Mouse (Mus musculus) kidney, adult 2 months (tissue): ENCODE measurements around the gene Nmt1. TPM values are rescaled to one million over a fixed set of nuclear protein-coding genes. Genes with fewer than 3 reads are reported as not detected.

Experiments
- DNase-seq: peaks from one replicate; pipeline ENCODE4 v3.0.0; 2021
- H3K27ac ChIP-seq: fragments of 200-500 bp; 2 replicates; pipeline ENCODE4 v1.5.1; 2012; ENCODE audit warnings: low read depth, low read length, control low read depth, inconsistent platforms; ENCODE audit not compliant: insufficient read depth
- H3K27me3 ChIP-seq: fragments of 200-500 bp; replicated peaks from 2 replicates; pipeline ENCODE4 v1.6.1; 2012; ENCODE audit warnings: mild to moderate bottlenecking, moderate library complexity, low read length, inconsistent platforms; ENCODE audit not compliant: control insufficient read depth, insufficient read depth
- H3K36me3 ChIP-seq: fragments of 200-500 bp; 2 replicates; pipeline ENCODE4 v1.6.1; 2012; ENCODE audit warnings: mild to moderate bottlenecking, moderate library complexity, low read length, inconsistent platforms; ENCODE audit not compliant: control insufficient read depth, insufficient read depth
- H3K4me1 ChIP-seq: fragments of 200-500 bp; 2 replicates; pipeline ENCODE4 v1.6.1; 2011; ENCODE audit warnings: low read length; ENCODE audit not compliant: control insufficient read depth, insufficient read depth
- H3K4me3 ChIP-seq: fragments of 200-500 bp; 2 replicates; pipeline ENCODE4 v1.5.1; 2011; ENCODE audit warnings: mild to moderate bottlenecking, low read depth, low read length, control low read depth; ENCODE audit not compliant: insufficient read depth
- CTCF ChIP-seq: fragments of 200-500 bp; conservative IDR thresholded peaks from 2 replicates; pipeline ENCODE4 v1.5.1; 2011; ENCODE audit warnings: low read depth, mild to moderate bottlenecking, control low read depth, low read length, moderate library complexity, mixed read lengths; ENCODE audit not compliant: insufficient read depth, insufficient read length
- POLR2A ChIP-seq: fragments of 200-500 bp; IDR thresholded peaks from one replicate; pipeline ENCODE4 v1.6.1; 2011; ENCODE audit warnings: low read depth, low read length, control low read depth
- WGBS: fragments of 180-500 bp; shearing (Covaris S2); methylation state at CpG from one replicate; pipeline ENCODE4 v1.1.7; 2018; 5-methylcytosine and 5-hydroxymethylcytosine counted together
- polyA plus RNA-seq: library from polyadenylated mRNA; depleted of rRNA; stranded (reverse); fragments of >200 nt; gene quantifications from 2 replicates; pipeline ENCODE4 v1.2.3, GENCODE M21; 2012; rRNA removed

The Nmt1 gene
- 45.3 and 49.7 TPM in 2 replicates for polyA plus RNA-seq

DNA sequence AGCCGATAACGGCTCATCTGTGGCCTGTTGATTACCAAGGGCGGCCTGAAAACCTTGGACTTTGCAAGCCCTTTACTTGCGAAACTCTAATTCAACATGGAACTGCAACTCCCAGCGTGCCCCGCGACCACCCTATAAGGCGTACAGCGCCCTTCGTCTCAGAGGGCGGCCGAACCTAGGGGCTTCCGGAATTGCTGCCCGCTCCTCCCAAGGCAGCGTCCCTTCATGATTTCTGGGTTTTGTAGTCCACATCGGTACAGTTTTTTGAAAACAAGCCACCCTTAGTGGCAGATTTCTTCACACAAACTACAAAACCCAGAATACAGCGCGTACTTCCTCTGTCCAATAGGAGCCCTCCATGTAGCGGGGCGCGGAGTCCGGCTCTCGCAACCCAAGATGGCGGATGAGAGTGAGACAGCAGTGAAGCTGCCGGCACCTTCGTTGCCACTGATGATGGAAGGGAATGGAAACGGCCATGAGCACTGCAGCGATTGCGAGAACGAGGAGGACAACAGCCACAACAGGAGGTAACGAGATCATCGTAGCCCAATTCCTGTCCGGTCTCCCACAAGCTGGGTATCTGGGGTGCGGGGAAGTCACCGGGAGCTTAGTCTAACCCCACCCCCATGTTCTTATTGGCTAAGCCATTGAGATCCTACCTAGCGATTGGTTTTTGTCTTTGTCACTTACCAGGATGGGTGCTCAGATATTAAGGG is at the start of gene Nmt1, which contains the start of gene Dcakd:
Gene Nmt1 (plus strand): TSS at position 15 of the 716 bp plus-strand sequence.
Gene Dcakd (minus strand): TSS at position 158 of the 716 bp plus-strand sequence.
- DNase-seq: peak; percentile 99
- TF ChIP-seq CTCF (no peak), POLR2A (peak; percentile 78)
- WGBS: under 1% methylated on average over 36 of the region's 36 CpGs
- peaks cover 8% of the 10 kb centered on the region; the same call in 1 of the 2 replicates for H3K4me1 ChIP-seq
- H3K27me3 ChIP-seq: no peaks in the 10 kb centered on the region
- peak within 1 kb of the TSS; percentile 94 for H3K4me3 ChIP-seq
- peak within 1 kb of the TSS; percentile 96 for H3K27ac ChIP-seq
- H3K36me3 ChIP-seq: no peaks in the 10 kb centered on the region

DNA sequence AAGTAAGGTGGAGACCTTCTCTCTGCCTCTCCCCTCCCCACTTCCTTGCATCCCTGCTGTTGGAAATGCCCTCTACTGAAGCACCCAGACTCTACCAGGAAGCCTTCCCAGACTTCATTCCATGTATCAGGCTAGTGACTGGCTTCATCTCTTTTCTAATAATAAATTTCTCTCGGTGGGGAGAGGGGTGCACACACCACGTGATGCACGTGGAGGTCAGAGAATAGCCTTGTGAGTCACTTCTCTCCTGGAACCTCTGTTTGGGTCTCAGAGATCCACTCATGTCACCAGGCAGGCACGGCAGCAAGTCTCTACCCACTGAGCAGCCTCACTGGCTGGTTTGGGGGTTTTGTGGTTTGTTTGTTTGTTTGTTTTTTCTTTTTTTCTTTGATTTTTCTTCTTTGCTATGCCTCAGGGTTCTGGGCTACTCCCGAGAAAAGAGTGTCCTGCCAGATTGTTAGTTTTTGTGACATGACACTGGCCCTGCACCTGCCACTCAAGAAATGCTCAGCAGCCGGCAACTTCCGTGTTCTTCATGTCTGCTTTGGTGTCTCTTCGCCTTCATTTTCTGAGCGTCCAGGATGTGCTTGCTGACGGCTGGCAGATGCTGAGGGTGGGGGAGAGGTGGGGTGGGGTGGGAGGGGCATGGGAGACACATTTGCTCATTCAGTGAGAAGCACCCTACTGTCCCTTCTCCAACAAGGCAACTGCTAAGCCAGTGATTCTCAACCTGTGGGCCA is 46.7 kb upstream of the Nmt1 start:
- H3K4me3 ChIP-seq: no peak overlapping the region
- no peak overlapping the region for H3K27ac ChIP-seq
- TF ChIP-seq POLR2A (no peak), CTCF (no peak)
- WGBS: 53% methylated on average over 10 of the region's 10 CpGs
- no peak for DNase-seq
- H3K4me1 ChIP-seq: no peaks in the 10 kb centered on the region
- H3K27me3 ChIP-seq: no peaks in the 10 kb centered on the region
- H3K36me3 ChIP-seq: no peaks in the 10 kb centered on the region

DNA sequence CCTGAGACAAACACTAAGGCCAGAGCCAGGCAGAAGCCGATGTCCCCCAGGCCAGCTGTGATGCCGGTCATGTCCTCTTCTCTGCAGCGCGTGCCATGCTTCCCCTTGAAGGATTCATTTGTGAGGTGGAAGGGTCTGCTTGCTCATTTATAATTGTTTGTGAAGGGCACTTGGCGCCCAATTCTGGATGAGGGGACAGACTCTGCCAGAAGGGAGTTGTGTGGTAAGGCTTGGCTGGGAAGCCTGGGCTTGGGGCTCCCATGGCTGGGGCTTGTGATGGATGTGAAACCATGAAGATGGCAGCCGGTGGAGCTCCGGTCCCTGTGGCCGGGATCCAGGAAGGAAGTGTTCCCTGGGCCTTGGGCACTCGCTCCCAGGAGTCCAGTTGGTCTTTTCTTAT is 43.9 kb upstream of the Nmt1 start:
- 85% methylated on average over 9 of the region's 9 CpGs for WGBS

DNA sequence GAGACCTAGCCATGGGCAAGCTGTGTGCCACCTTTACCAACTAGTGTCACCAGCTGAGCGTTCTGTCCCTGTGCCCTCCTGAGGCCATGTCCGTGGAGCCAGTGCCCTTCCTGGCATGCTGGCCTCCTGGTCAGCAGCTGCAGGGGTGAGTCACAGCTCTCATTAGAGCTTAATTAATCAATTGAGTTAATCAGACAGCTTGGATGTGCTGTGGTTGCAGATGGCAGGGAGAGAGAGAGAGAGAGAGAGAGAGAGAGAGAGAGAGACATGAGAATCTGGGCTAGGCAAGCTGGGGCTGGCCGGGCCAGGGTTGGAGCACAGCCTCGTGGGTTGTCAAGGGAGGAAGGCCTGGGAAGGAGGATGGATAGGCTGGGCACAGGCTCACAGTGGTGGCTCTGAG is 43.4 kb upstream of the Nmt1 start:
- no peaks in the 10 kb centered on the region for H3K36me3 ChIP-seq
- H3K27ac ChIP-seq: no peak overlapping the region
- DNase-seq: no peak
- TF ChIP-seq POLR2A (no peak), CTCF (no peak)
- no peak overlapping the region for H3K4me3 ChIP-seq
- 54% methylated on average over 4 of the region's 4 CpGs for WGBS
- no peaks in the 10 kb centered on the region for H3K4me1 ChIP-seq
- no peaks in the 10 kb centered on the region for H3K27me3 ChIP-seq

More for the DNA sequence above, 43.9 kb upstream of the Nmt1 start:
- no peak overlapping the region for H3K27ac ChIP-seq
- H3K36me3 ChIP-seq: no peaks in the 10 kb centered on the region
- H3K27me3 ChIP-seq: no peaks in the 10 kb centered on the region
- TF ChIP-seq CTCF (no peak), POLR2A (no peak)
- no peaks in the 10 kb centered on the region for H3K4me1 ChIP-seq
- DNase-seq: no peak
- no peak overlapping the region for H3K4me3 ChIP-seq

DNA sequence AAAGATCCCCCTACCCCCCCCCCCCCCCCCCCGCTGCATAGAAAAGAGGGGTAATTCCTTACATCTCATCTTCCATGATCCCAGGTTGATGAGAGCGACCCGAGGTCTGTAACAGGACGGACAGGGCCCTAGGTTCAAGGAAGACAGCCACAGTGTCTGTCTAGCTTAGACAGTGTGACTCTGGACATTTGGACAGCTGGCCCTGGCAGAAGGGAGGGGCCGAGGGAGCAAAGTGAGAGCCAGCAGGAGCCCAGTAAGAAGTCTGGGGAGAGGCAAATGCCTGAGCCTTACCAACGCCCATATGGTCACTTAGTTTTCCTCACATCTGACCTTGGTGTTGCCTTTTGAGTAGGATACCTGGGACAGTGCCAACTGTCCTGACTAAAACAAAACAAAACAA is 42.8 kb upstream of the Nmt1 start:
- H3K4me1 ChIP-seq: no peaks in the 10 kb centered on the region
- TF ChIP-seq POLR2A (no peak), CTCF (no peak)
- no peak overlapping the region for H3K4me3 ChIP-seq
- no peaks in the 10 kb centered on the region for H3K27me3 ChIP-seq
- no peak overlapping the region for H3K27ac ChIP-seq
- 54% methylated on average over 6 of the region's 6 CpGs for WGBS
- no peaks in the 10 kb centered on the region for H3K36me3 ChIP-seq
- DNase-seq: no peak

DNA sequence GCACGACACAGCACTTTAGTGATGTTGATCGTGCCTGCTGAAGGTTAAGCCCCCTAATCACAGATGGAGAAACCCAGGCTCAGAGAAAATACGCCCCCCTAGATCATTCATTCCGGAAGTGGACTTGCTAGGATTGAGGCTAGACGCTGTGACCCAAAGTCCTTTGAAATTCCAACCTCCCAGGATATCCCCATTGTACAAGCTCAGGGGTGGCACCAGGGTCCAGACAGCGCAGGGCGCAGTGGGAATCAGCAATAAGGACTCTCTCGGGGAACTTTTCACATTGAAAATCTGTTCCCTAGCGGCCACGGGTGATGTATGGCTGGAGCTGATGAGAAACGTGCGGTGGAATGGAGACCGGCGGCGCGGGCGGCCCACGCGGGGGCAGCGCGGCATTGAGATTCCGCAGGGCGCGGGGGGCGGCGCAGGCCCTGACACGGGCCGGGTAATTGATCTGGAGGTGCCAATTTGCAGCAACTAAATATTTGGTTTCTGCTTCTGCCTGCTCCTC is 38.3 kb upstream of the Nmt1 start:
- Histone ChIP-seq H3K4me3 (peak overlapping the region; percentile 28; the same call in 1 of the 2 replicates), H3K27ac (no peak overlapping the region), H3K4me1 (no peaks in the 10 kb centered on the region), H3K27me3 (no peaks in the 10 kb centered on the region), H3K36me3 (no peaks in the 10 kb centered on the region)
- TF ChIP-seq POLR2A (no peak), CTCF (no peak)
- 15% methylated on average over 28 of the region's 28 CpGs for whole genome bisulfite sequencing
- no peak for DNase-seq
